Mouse (Mus musculus) G1E (cell line): ENCODE results near the gene Mfn2.

Experiments used
- CTCF ChIP-seq: IDR thresholded peaks from 2 replicates; pipeline ENCODE4 v1.5.1; 2012; ENCODE audit warnings: low read depth, low read length, inconsistent platforms, mixed read lengths
- GATA1 ChIP-seq: IDR thresholded peaks from 2 replicates; pipeline ENCODE4 v1.6.1; 2012; ENCODE audit warnings: borderline replicate concordance, low read length, inconsistent platforms, mixed read lengths
- TAL1 ChIP-seq: conservative IDR thresholded peaks from 2 replicates; pipeline ENCODE4 v1.6.1; 2012; ENCODE audit warnings: low read depth, low read length, inconsistent platforms, mixed read lengths

GRCm38 (mm10) chr4:147896411-147896810, 8.1 kb downstream of the Mfn2 start:
- no peak for TF ChIP-seq CTCF
- no peak for TF ChIP-seq GATA1
- no peak for TF ChIP-seq TAL1
